ENCODE assay signal across 16 mouse cellular contexts in genomic region chr7:65387560-65388175, GRCm38 (mm10).
DNase-seq lines count a peak whose midpoint lies in the region; ATAC-seq and TF ChIP-seq lines count a peak whose summit lies in the region.
"Had no signal": no experiment of that assay in that cellular context is flagged by ENCODE, and none has a peak within 500 bp of the region (broad histone marks: within the 10 kb centered on the region; RNA-seq: fewer than 3 reads in every experiment).

No protein-coding gene starts in this region.

- H3K4me1 ChIP-seq in forebrain, embryonic 14.5 days (ENCODE audit: control insufficient read depth, insufficient read depth, low read length), result no peaks in the 10 kb centered on the region
- H3K4me1 ChIP-seq in forebrain, embryonic 12.5 days, result peaks cover 8% of the 10 kb centered on the region; the same call in 1 of the 2 replicates
- H3K4me1 ChIP-seq in heart, embryonic 16.5 days (ENCODE audit: control insufficient read depth, insufficient read depth, low read length), result peaks cover 16% of the 10 kb centered on the region
- peaks cover 11% of the 10 kb centered on the region; the same call in 1 of the 2 replicates for H3K4me1 ChIP-seq in lung, postnatal 0 days (ENCODE audit: insufficient read depth, low read depth, low read length)
- H3K4me1 ChIP-seq in neural tube, embryonic 14.5 days (ENCODE audit: control insufficient read depth, insufficient read depth, low read length), result peaks cover 5% of the 10 kb centered on the region

- no peak overlapping the region for H3K4me2 ChIP-seq in forebrain, embryonic 14.5 days (ENCODE audit: low read length)
- no peak overlapping the region for H3K4me2 ChIP-seq in forebrain, embryonic 12.5 days
- no peak overlapping the region for H3K4me2 ChIP-seq in heart, embryonic 16.5 days (ENCODE audit: low read depth, low read length)
- H3K4me2 ChIP-seq in lung, postnatal 0 days (replicated peaks; ENCODE audit: low read depth, low read length), result no peak overlapping the region
- H3K4me2 ChIP-seq in neural tube, embryonic 14.5 days (ENCODE audit: low read depth, low read length), result no peak overlapping the region

- no peak for ATAC-seq in forebrain, embryonic 14.5 days
- no peak for ATAC-seq in forebrain, embryonic 12.5 days (ENCODE audit: low FRiP score)
- no peak for ATAC-seq in heart, embryonic 16.5 days (replicated peaks; ENCODE audit: extremely low read depth, insufficient read depth, low FRiP score)
- no peak for ATAC-seq in lung, postnatal 0 days
- no peak for ATAC-seq in neural tube, embryonic 14.5 days (ENCODE audit: low read depth)
- ATAC-seq: inflammation-experienced regulatory T-cells, adult 6 months had no signal

- no peaks in the 10 kb centered on the region for H3K36me3 ChIP-seq in forebrain, embryonic 14.5 days (ENCODE audit: control insufficient read depth, insufficient read depth, low read length)
- H3K36me3 ChIP-seq in forebrain, embryonic 12.5 days (replicated peaks), result no peaks in the 10 kb centered on the region
- no peaks in the 10 kb centered on the region for H3K36me3 ChIP-seq in heart, embryonic 16.5 days (ENCODE audit: control insufficient read depth, insufficient read depth)
- no peaks in the 10 kb centered on the region for H3K36me3 ChIP-seq in lung, postnatal 0 days (ENCODE audit: insufficient read depth, low read length)
- no peaks in the 10 kb centered on the region for H3K36me3 ChIP-seq in neural tube, embryonic 14.5 days (ENCODE audit: control insufficient read depth, insufficient read depth, low read length)

- WGBS in forebrain, embryonic 14.5 days, result 80% methylated on average over 7 of the region's 7 CpGs
- WGBS in forebrain, embryonic 12.5 days, result 82% methylated on average over 7 of the region's 7 CpGs
- 83% methylated on average over 7 of the region's 7 CpGs for WGBS in heart, embryonic 16.5 days
- WGBS in lung, postnatal 0 days, result 87% methylated on average over 7 of the region's 7 CpGs
- 70% methylated on average over 7 of the region's 7 CpGs for WGBS in neural tube, embryonic 14.5 days

- TF ChIP-seq CTCF in lung, postnatal 0 days (IDR thresholded peaks at IDR 0.05), result no peak

- no peak overlapping the region for H3K9ac ChIP-seq in forebrain, embryonic 14.5 days (ENCODE audit: low read length)
- no peak overlapping the region for H3K9ac ChIP-seq in forebrain, embryonic 12.5 days
- no peak overlapping the region for H3K9ac ChIP-seq in heart, embryonic 16.5 days (ENCODE audit: low read length)
- H3K9ac ChIP-seq in lung, postnatal 0 days (replicated peaks; ENCODE audit: low read depth), result no peak overlapping the region
- H3K9ac ChIP-seq in neural tube, embryonic 14.5 days (replicated peaks; ENCODE audit: low read depth, low read length), result no peak overlapping the region

- H3K4me3 ChIP-seq in forebrain, embryonic 14.5 days (ENCODE audit: low read depth, low read length), result no peak overlapping the region
- no peak overlapping the region for H3K4me3 ChIP-seq in forebrain, embryonic 12.5 days (replicated peaks)
- no peak overlapping the region for H3K4me3 ChIP-seq in heart, embryonic 16.5 days (ENCODE audit: low read length)
- no peak overlapping the region for H3K4me3 ChIP-seq in lung, postnatal 0 days (ENCODE audit: low read depth, low read length)
- H3K4me3 ChIP-seq in neural tube, embryonic 14.5 days (ENCODE audit: low read depth, low read length), result no peak overlapping the region
- H3K4me3 ChIP-seq: megakaryocyte, embryonic 14.5 days had no signal

- H3K27ac ChIP-seq in forebrain, embryonic 14.5 days (ENCODE audit: low read depth, low read length), result peak overlapping the region; percentile 58; the same call in 1 of the 2 replicates
- no peak overlapping the region for H3K27ac ChIP-seq in forebrain, embryonic 12.5 days
- peak overlapping the region; percentile 82 for H3K27ac ChIP-seq in heart, embryonic 16.5 days (ENCODE audit: low read length)
- 0 out of 2 replicates have a peak overlapping the region, but pooled peaks have one; percentile 17 for H3K27ac ChIP-seq in lung, postnatal 0 days (ENCODE audit: low read length)
- H3K27ac ChIP-seq in neural tube, embryonic 14.5 days (ENCODE audit: low read depth, low read length), result peak overlapping the region; percentile 50; the same call in 1 of the 2 replicates

- H3K27me3 ChIP-seq in forebrain, embryonic 14.5 days (replicated peaks; ENCODE audit: control insufficient read depth, insufficient read depth, low read length), result no peaks in the 10 kb centered on the region
- H3K27me3 ChIP-seq in forebrain, embryonic 12.5 days, result no peaks in the 10 kb centered on the region
- no peaks in the 10 kb centered on the region for H3K27me3 ChIP-seq in heart, embryonic 16.5 days (ENCODE audit: control insufficient read depth, insufficient read depth, low read length)
- H3K27me3 ChIP-seq in lung, postnatal 0 days (replicated peaks; ENCODE audit: insufficient read depth, low read length), result no peaks in the 10 kb centered on the region
- no peaks in the 10 kb centered on the region for H3K27me3 ChIP-seq in neural tube, embryonic 14.5 days (ENCODE audit: control insufficient read depth, insufficient read depth, low read length)

- no peak for DNase-seq in forebrain, embryonic 14.5 days (ENCODE audit: low spot score)
- DNase-seq in heart, adult 18-20 months, result no peak
- DNase-seq in lung, postnatal 0 days (ENCODE audit: low spot score), result no peak
- no peak for DNase-seq in lung, postnatal 36 days
- no peak for DNase-seq in kidney, postnatal 10 days
- DNase-seq: adrenal gland, postnatal 25 days; kidney, postnatal 14 days; layer of hippocampus, adult 9-11 months; liver; lung, adult 18-20 months; thymus, postnatal 25 days had no signal

- no peak for TF ChIP-seq EP300 in lung, postnatal 0 days (IDR thresholded peaks at IDR 0.05)

- no peaks in the 10 kb centered on the region for H3K9me3 ChIP-seq in forebrain, embryonic 14.5 days (replicated peaks; ENCODE audit: control insufficient read depth, low read length)
- no peaks in the 10 kb centered on the region for H3K9me3 ChIP-seq in forebrain, embryonic 12.5 days
- H3K9me3 ChIP-seq in heart, embryonic 16.5 days (replicated peaks; ENCODE audit: control insufficient read depth, low read length), result no peaks in the 10 kb centered on the region
- H3K9me3 ChIP-seq in lung, postnatal 0 days (ENCODE audit: low read length), result no peaks in the 10 kb centered on the region
- no peaks in the 10 kb centered on the region for H3K9me3 ChIP-seq in neural tube, embryonic 14.5 days (ENCODE audit: control insufficient read depth, low read length)
